Mouse (Mus musculus) forebrain, embryonic 15.5 days (tissue): ENCODE data around the gene Rfc5. TPM values are rescaled to one million over a fixed set of nuclear protein-coding genes. Genes with fewer than 3 reads are reported as not detected.
"Not testable (repeated sequence)": the region's sequence is repeated elsewhere in the genome, so short reads cannot be mapped to it uniquely, and the experiment has no call there.

Experiments
- ATAC-seq: fragments of 200-750 bp; cut with Nextera tagmentation; replicated peaks from 2 replicates; pipeline ENCODE4 v1.8.0; 2017; ENCODE audit warnings: mild to moderate bottlenecking, moderate TSS enrichment, moderate library complexity
- H3K27ac ChIP-seq: fragments of 300-500 bp; sonication (generic); replicated peaks from 2 replicates; pipeline ENCODE4 v1.5.1; 2015; ENCODE audit warnings: mild to moderate bottlenecking, inconsistent platforms
- H3K27me3 ChIP-seq: fragments of 300-500 bp; sonication (generic); 2 replicates; pipeline ENCODE4 v1.6.1; 2015; ENCODE audit warnings: inconsistent platforms
- H3K36me3 ChIP-seq: fragments of 300-500 bp; sonication (generic); 2 replicates; pipeline ENCODE4 v1.6.1; 2015; ENCODE audit warnings: mild to moderate bottlenecking, inconsistent platforms
- H3K4me1 ChIP-seq: fragments of 300-500 bp; sonication (generic); 2 replicates; pipeline ENCODE4 v1.6.1; 2015; ENCODE audit warnings: inconsistent platforms
- H3K4me2 ChIP-seq: fragments of 300-500 bp; sonication (generic); replicated peaks from 2 replicates; pipeline ENCODE4 v1.6.1; 2015; ENCODE audit warnings: mild to moderate bottlenecking, inconsistent platforms
- H3K4me3 ChIP-seq: fragments of 300-500 bp; sonication (generic); 2 replicates; pipeline ENCODE4 v1.5.1; 2015; ENCODE audit warnings: mild to moderate bottlenecking, inconsistent platforms
- H3K9ac ChIP-seq: fragments of 300-500 bp; sonication (generic); replicated peaks from 2 replicates; pipeline ENCODE4 v1.6.1; 2015; ENCODE audit warnings: mild to moderate bottlenecking, inconsistent platforms
- H3K9me3 ChIP-seq: fragments of 300-500 bp; sonication (generic); 2 replicates; pipeline ENCODE4 v1.6.1; 2016; ENCODE audit warnings: inconsistent platforms
- WGBS: fragments of 180-500 bp; shearing (Covaris S2); methylation state at CpG from one replicate; pipeline ENCODE4 v1.1.7; 2015; ENCODE audit warnings: mixed read lengths; 5-methylcytosine and 5-hydroxymethylcytosine counted together
- polyA plus RNA-seq: library from polyadenylated mRNA; unstranded; fragments of >200 nt; fragmentation: Nextera tagmentation; extraction: Ambion mirVana; gene quantifications from 2 replicates; pipeline ENCODE4 v1.2.1, GENCODE M21; 2015

Gene Rfc5
- polyA plus RNA-seq, 1 experiment from 2014 or later = 59.3 TPM

- Histone ChIP-seq H3K4me2 (peak overlapping the region; percentile 81), H3K27me3 (no peaks in the 10 kb centered on the region), H3K36me3 (no peaks in the 10 kb centered on the region), H3K4me3 (peak overlapping the region; percentile 79), H3K4me1 (peaks cover 44% of the 10 kb centered on the region), H3K27ac (peak overlapping the region; percentile 85), H3K9me3 (no peaks in the 10 kb centered on the region), H3K9ac (peak overlapping the region; percentile 87)
- ATAC-seq = peak; percentile 49
- under 1% methylated on average over 45 of the region's 49 CpGs for WGBS
Observed at GRCm38 (mm10) chr5:117357478-117358247, 31.2 kb downstream of the Rfc5 start.

GRCm38 (mm10) chr5:117357129-117357477 lies 31.7 kb downstream of the Rfc5 start, which contains the start of gene Wsb2:
Gene Wsb2 (plus strand): TSS chr5:117357304.
- Histone ChIP-seq H3K9ac (peak within 1 kb of the TSS; percentile 87), H3K36me3 (no peaks in the 10 kb centered on the region), H3K27me3 (no peaks in the 10 kb centered on the region), H3K27ac (peak within 1 kb of the TSS; percentile 85), H3K4me1 (peaks cover 44% of the 10 kb centered on the region), H3K4me3 (peak within 1 kb of the TSS; percentile 79), H3K9me3 (no peaks in the 10 kb centered on the region), H3K4me2 (peak within 1 kb of the TSS; percentile 81)
- peak; percentile 86 for ATAC-seq
- 0% methylated on average over 20 of the region's 54 CpGs for WGBS

GRCm38 (mm10) chr5:117356365-117357128 lies 32.3 kb downstream of the Rfc5 start:
- H3K9ac ChIP-seq = peak overlapping the region; percentile 87
- no peaks in the 10 kb centered on the region for H3K9me3 ChIP-seq
- no peaks in the 10 kb centered on the region for H3K27me3 ChIP-seq
- peaks cover 44% of the 10 kb centered on the region for H3K4me1 ChIP-seq
- H3K4me2 ChIP-seq = peak overlapping the region; percentile 81
- no peaks in the 10 kb centered on the region for H3K36me3 ChIP-seq
- H3K27ac ChIP-seq = peak overlapping the region; percentile 85
- WGBS = under 1% methylated on average over 21 of the region's 24 CpGs
- peak; percentile 69 for ATAC-seq
- peak overlapping the region; percentile 79 for H3K4me3 ChIP-seq

GRCm38 (mm10) chr5:117355648-117356303 lies 33.1 kb downstream of the Rfc5 start:
- Histone ChIP-seq H3K27me3 (no peaks in the 10 kb centered on the region), H3K9ac (no peak overlapping the region), H3K4me3 (0 out of 2 replicates have a peak overlapping the region, but pooled peaks have one; percentile 79), H3K4me2 (peak overlapping the region; percentile 81), H3K27ac (0 out of 2 replicates have a peak overlapping the region, but pooled peaks have one; percentile 85), H3K9me3 (no peaks in the 10 kb centered on the region), H3K36me3 (no peaks in the 10 kb centered on the region), H3K4me1 (peaks cover 39% of the 10 kb centered on the region)
- 54% methylated on average over 14 of the region's 14 CpGs for WGBS
- ATAC-seq = no peak

GRCm38 (mm10) chr5:117354121-117354520 lies 34.7 kb downstream of the Rfc5 start:
- no peak for ATAC-seq
- Histone ChIP-seq H3K9me3 (no peaks in the 10 kb centered on the region), H3K27me3 (no peaks in the 10 kb centered on the region), H3K36me3 (no peaks in the 10 kb centered on the region), H3K9ac (no peak overlapping the region), H3K27ac (no peak overlapping the region), H3K4me3 (no peak overlapping the region), H3K4me2 (no peak overlapping the region), H3K4me1 (peaks cover 23% of the 10 kb centered on the region)
- WGBS = 82% methylated on average over 8 of the region's 8 CpGs

GRCm38 (mm10) chr5:117348279-117348678 lies 40.6 kb downstream of the Rfc5 start:
- 21% methylated on average over 19 of the region's 19 CpGs for WGBS
- no peak overlapping the region; the same call in 1 of the 2 replicates for H3K4me2 ChIP-seq
- ATAC-seq = no peak
- H3K4me1 ChIP-seq = no peaks in the 10 kb centered on the region
- H3K27me3 ChIP-seq = no peaks in the 10 kb centered on the region
- H3K4me3 ChIP-seq = no peak overlapping the region
- H3K9ac ChIP-seq = no peak overlapping the region
- no peaks in the 10 kb centered on the region for H3K36me3 ChIP-seq
- H3K9me3 ChIP-seq = no peaks in the 10 kb centered on the region
- no peak overlapping the region for H3K27ac ChIP-seq

- ATAC-seq = no peak
- Histone ChIP-seq H3K9ac (no peak overlapping the region), H3K4me1 (no peaks in the 10 kb centered on the region), H3K27ac (no peak overlapping the region), H3K27me3 (no peaks in the 10 kb centered on the region), H3K9me3 (no peaks in the 10 kb centered on the region), H3K36me3 (no peaks in the 10 kb centered on the region), H3K4me2 (no peak overlapping the region), H3K4me3 (no peak overlapping the region)
- WGBS = 93% methylated on average over 2 of the region's 2 CpGs
Observed at GRCm38 (mm10) chr5:117347838-117348237, 41.0 kb downstream of the Rfc5 start.

- WGBS = 86% methylated on average over 5 of the region's 5 CpGs
- Histone ChIP-seq H3K9ac (no peak overlapping the region), H3K27ac (no peak overlapping the region), H3K27me3 (no peaks in the 10 kb centered on the region), H3K4me2 (no peak overlapping the region), H3K36me3 (no peaks in the 10 kb centered on the region), H3K4me3 (no peak overlapping the region), H3K4me1 (no peaks in the 10 kb centered on the region), H3K9me3 (no peaks in the 10 kb centered on the region)
- ATAC-seq = no peak
Observed at GRCm38 (mm10) chr5:117347011-117347410, 41.8 kb downstream of the Rfc5 start.

GRCm38 (mm10) chr5:117346281-117346680 lies 42.6 kb downstream of the Rfc5 start:
- WGBS = 71% methylated on average over 3 of the region's 3 CpGs
- H3K36me3 ChIP-seq = no peaks in the 10 kb centered on the region

GRCm38 (mm10) chr5:117345432-117345976 lies 43.3 kb downstream of the Rfc5 start:
- H3K36me3 ChIP-seq = no peaks in the 10 kb centered on the region
- no peak overlapping the region for H3K9ac ChIP-seq
- H3K27me3 ChIP-seq = no peaks in the 10 kb centered on the region
- WGBS = 80% methylated on average over 5 of the region's 5 CpGs
- no peaks in the 10 kb centered on the region for H3K9me3 ChIP-seq
- H3K4me2 ChIP-seq = no peak overlapping the region
- no peak overlapping the region for H3K4me3 ChIP-seq
- no peaks in the 10 kb centered on the region for H3K4me1 ChIP-seq
- no peak for ATAC-seq
- H3K27ac ChIP-seq = no peak overlapping the region

More at GRCm38 (mm10) chr5:117346281-117346680, 42.6 kb downstream of the Rfc5 start:
- H3K9me3 ChIP-seq = no peaks in the 10 kb centered on the region
- no peak for ATAC-seq
- no peaks in the 10 kb centered on the region for H3K27me3 ChIP-seq
- no peaks in the 10 kb centered on the region for H3K4me1 ChIP-seq
- H3K4me3 ChIP-seq = no peak overlapping the region
- no peak overlapping the region for H3K4me2 ChIP-seq
- no peak overlapping the region for H3K27ac ChIP-seq
- no peak overlapping the region for H3K9ac ChIP-seq

GRCm38 (mm10) chr5:117344496-117344895 lies 44.4 kb downstream of the Rfc5 start:
- not testable (repeated sequence) for H3K9ac ChIP-seq, H3K4me2 ChIP-seq, H3K9me3 ChIP-seq, H3K36me3 ChIP-seq, H3K27me3 ChIP-seq, H3K4me1 ChIP-seq, H3K4me3 ChIP-seq, ATAC-seq, H3K27ac ChIP-seq
- 89% methylated on average over 5 of the region's 5 CpGs for WGBS

- Histone ChIP-seq H3K4me3 (no peak overlapping the region), H3K36me3 (no peaks in the 10 kb centered on the region), H3K27ac (no peak overlapping the region), H3K4me2 (no peak overlapping the region), H3K9ac (no peak overlapping the region), H3K9me3 (no peaks in the 10 kb centered on the region), H3K4me1 (no peaks in the 10 kb centered on the region), H3K27me3 (no peaks in the 10 kb centered on the region)
- no peak for ATAC-seq
- 89% methylated on average over 6 of the region's 6 CpGs for WGBS
Observed at GRCm38 (mm10) chr5:117341896-117342295, 47.0 kb downstream of the Rfc5 start.
